Mouse (Mus musculus): Measurements from ENCODE around the gene Lhfp.

DNA sequence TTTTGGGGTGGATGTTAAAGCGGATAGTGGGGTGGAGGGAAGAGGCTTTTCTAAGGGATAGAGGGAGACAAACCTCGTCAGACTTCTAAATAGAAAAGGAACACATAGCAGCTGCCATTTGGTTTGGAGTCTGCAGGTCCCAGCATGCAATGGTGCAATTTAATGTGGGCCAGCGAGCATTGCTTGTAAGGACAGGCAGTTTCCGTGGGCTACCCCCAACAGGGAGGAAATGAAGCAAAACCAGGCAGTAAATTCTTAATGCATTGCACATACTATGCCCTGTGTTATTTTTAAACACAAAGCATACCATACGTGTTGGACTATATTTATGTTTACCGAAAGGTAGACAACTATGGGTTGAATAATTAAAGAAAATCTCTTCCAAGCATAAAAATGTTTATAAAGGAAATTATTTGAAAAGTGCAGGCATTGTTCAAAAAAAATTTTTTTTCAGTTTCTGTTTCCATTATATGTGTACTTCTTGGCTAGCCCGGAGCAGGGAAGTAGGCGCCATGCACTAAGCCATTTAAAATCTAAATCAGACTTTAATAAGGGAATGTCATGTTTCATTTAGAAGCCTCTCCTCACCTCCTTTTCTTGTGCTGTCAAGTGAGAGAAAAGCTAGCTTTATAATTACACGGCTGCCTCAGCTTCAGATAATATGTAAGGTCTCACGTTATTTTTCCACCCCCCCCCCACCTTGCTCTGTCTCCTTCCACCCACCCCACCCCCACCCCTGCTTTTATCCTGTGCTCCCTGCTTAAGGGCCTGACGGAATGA is 67.5 kb downstream of the Lhfp start:
- no peak for TF ChIP-seq POLR2A (IDR thresholded peaks at IDR 0.05; ENCODE audit: borderline replicate concordance, control insufficient read depth, low read depth, low read length)
- TF ChIP-seq CTCF (IDR thresholded peaks at IDR 0.05; ENCODE audit: control insufficient read depth, insufficient read depth, low read length), result no peak

All from bone marrow, adult 2 months (tissue).